In the genomic region with DNA sequence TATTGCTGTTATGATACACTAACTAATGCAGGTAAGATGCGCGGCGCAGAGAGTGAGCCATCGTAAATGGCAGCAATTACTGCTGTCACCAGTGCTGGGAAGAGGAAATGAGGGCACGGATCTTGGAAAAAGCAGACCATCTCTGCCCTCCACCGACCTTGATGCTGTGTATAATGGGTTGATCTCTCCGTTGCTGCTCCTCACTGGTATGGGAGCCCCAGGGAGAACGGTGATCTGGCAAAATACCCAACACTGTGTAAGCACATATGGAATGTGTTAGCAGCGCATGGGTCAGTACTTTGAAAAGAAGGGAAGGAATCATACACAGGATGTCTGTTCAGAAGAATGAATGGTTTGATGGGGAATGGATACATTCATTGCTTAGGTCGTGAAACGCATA, we compare ENCODE assay signal across 29 mouse cellular contexts.
"Had no signal": no experiment of that assay in that cellular context is flagged by ENCODE, and none has a peak within 500 bp of the region (broad histone marks: within the 10 kb centered on the region; RNA-seq: fewer than 3 reads in every experiment).

No protein-coding gene starts in this region.

- H3K36me3 ChIP-seq: heart, embryonic 13.5 days; heart, embryonic 15.5 days; hindbrain, embryonic 10.5 days; hindbrain, embryonic 12.5 days; intestine, embryonic 15.5 days; limb, embryonic 13.5 days; limb, embryonic 15.5 days; liver, embryonic 13.5 days; liver, embryonic 15.5 days had no signal

- H3K9ac ChIP-seq: heart, embryonic 13.5 days; heart, embryonic 15.5 days; hindbrain, embryonic 12.5 days; hindbrain, embryonic 14.5 days; intestine, embryonic 15.5 days; limb, embryonic 13.5 days; limb, embryonic 15.5 days; liver, embryonic 13.5 days; liver, embryonic 15.5 days; liver, postnatal 0 days had no signal

- DNase-seq: gastrocnemius, adult 2 months; gastrocnemius, postnatal 10 days; gastrocnemius, postnatal 25 days; heart, adult 2 months; heart, postnatal 14 days; heart, postnatal 4 days; kidney, adult 18-20 months; kidney, adult 8-10 months; kidney, postnatal 10 days; kidney, postnatal 36 days; layer of hippocampus, adult 9-11 months; layer of hippocampus, postnatal 36 days; left cerebral cortex, postnatal 4 days; liver, embryonic 13.5 days; liver, postnatal 0 days had no signal

- H3K4me3 ChIP-seq: gastrocnemius, adult 2 months; heart, adult 2 months; heart, embryonic 13.5 days; heart, embryonic 15.5 days; hindbrain, embryonic 10.5 days; hindbrain, embryonic 12.5 days; intestine, embryonic 15.5 days; limb, embryonic 13.5 days; limb, embryonic 15.5 days; liver, embryonic 13.5 days; liver, embryonic 15.5 days had no signal

- H3K4me2 ChIP-seq: heart, embryonic 11.5 days; heart, embryonic 13.5 days; heart, embryonic 15.5 days; hindbrain, embryonic 12.5 days; hindbrain, embryonic 14.5 days; intestine, embryonic 15.5 days; limb, embryonic 13.5 days; limb, embryonic 15.5 days; liver, embryonic 11.5 days; liver, embryonic 13.5 days; liver, embryonic 15.5 days had no signal

- H3K27ac ChIP-seq: gastrocnemius, adult 2 months; heart, adult 2 months; heart, embryonic 13.5 days; heart, embryonic 15.5 days; hindbrain, embryonic 10.5 days; hindbrain, embryonic 12.5 days; hindbrain, embryonic 14.5 days; intestine, embryonic 15.5 days; limb, embryonic 13.5 days; limb, embryonic 15.5 days; liver, embryonic 13.5 days; liver, embryonic 15.5 days had no signal

- H3K4me1 ChIP-seq: heart, embryonic 13.5 days; heart, embryonic 15.5 days; hindbrain, embryonic 10.5 days; hindbrain, embryonic 12.5 days; intestine, embryonic 15.5 days; limb, embryonic 15.5 days; liver, embryonic 13.5 days; liver, embryonic 15.5 days had no signal

- H3K9me3 ChIP-seq: heart, embryonic 13.5 days; heart, embryonic 15.5 days; hindbrain, embryonic 10.5 days; hindbrain, embryonic 12.5 days; intestine, embryonic 15.5 days; limb, embryonic 13.5 days; limb, embryonic 15.5 days; liver, embryonic 13.5 days; liver, embryonic 15.5 days had no signal

- H3K27me3 ChIP-seq: hindbrain, embryonic 12.5 days; intestine, embryonic 15.5 days; limb, embryonic 13.5 days; limb, embryonic 15.5 days; liver, embryonic 13.5 days; liver, embryonic 15.5 days had no signal

- ATAC-seq: hindbrain, embryonic 16.5 days; inflammation-experienced regulatory T-cells, adult 6 months; intestine, embryonic 15.5 days; intestine, postnatal 0 days; liver, postnatal 0 days had no signal
